Mouse (Mus musculus) Patski (cell line): ENCODE measurements at regions not wholly inside any gene's neighbourhood (a gene's known extent, or its start where the extent isn't known, plus 50 kb on each side); places are given as distances from the start of the nearest gene placed in this dataset.
A peak's percentile ranks its signal among the peaks of the same experiment; 100 is the strongest.
"Not testable (repeated sequence)": the region's sequence is repeated elsewhere in the genome, so short reads cannot be mapped to it uniquely, and the experiment has no call there.

Experiments
- ATAC-seq: fragments of 100-300 bp; one replicate; pipeline ENCODE4 v1.8.0; 2021
- CTCF ChIA-PET: fragments of 350-600 bp; sonication (Branson Sonifier 250); formaldehyde crosslinking; loops from one replicate; lab custom pipeline; 2022; ENCODE audit warnings: inconsistent platforms; lab: Charles Lee
- POLR2A ChIA-PET: fragments of 350-600 bp; sonication (Branson Sonifier 250); formaldehyde crosslinking; loops from one replicate; lab custom pipeline; 2022; ENCODE audit warnings: antibody characterized with exemption, inconsistent platforms; lab: Charles Lee
- DNase-seq: peaks from one replicate; pipeline ENCODE4 v3.0.0-alpha.2; 2011; ENCODE audit warnings: low read depth, low spot score
- H3K27me3 ChIP-seq: fragments of 371-371 bp; one replicate; pipeline ENCODE4 v1.5.1; 2021
- CTCF ChIP-seq: fragments of 100-300 bp; IDR thresholded peaks from one replicate; pipeline ENCODE4 v1.5.1; 2021
- in situ Hi-C: fragments of 300-500 bp; cut with MboI; formaldehyde crosslinking; loops from 3 replicates; pipeline ENCODE4 v1.11.1; 2018; ENCODE audit warnings: low pct_unique_long_range_greater_than_20kb, mixed read lengths

- ChIA-PET CTCF (no interaction called here), POLR2A (no interaction called here)
- ATAC-seq (no peak), DNase-seq (no peak)
- no peak for TF ChIP-seq CTCF
- in situ Hi-C loops, result no loop called here
- no peaks in the 10 kb centered on the region for H3K27me3 ChIP-seq
Observed at GRCm38 (mm10) chr13:7967886-7968285, 234.8 kb upstream of the Adarb2 start.

DNA sequence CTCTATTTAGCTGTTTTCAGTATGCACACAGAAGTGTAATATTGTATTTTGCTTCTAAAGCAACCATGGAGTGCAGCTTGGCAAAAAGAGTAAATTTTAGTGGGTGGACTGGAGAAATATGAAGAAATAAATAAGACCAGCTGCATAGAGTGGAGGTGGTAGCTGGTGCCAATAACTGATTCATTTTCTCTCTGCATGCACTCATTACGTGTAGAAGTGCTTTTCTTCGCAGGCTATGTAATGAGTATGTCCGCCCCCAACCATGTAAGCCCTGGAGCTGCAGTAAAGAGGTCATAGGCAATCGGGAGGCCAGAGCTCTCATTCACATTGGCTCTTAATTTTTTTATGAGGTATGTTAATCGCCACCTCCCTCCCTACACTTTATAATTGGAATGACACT, 208.5 kb upstream of the Adarb2 start:
- ATAC-seq (no peak), DNase-seq (no peak)
- in situ Hi-C loops, result no loop called here
- POLR2A ChIA-PET, result no interaction called here
- CTCF ChIA-PET, result no interaction called here
- no peaks in the 10 kb centered on the region for H3K27me3 ChIP-seq
- no peak for TF ChIP-seq CTCF

DNA sequence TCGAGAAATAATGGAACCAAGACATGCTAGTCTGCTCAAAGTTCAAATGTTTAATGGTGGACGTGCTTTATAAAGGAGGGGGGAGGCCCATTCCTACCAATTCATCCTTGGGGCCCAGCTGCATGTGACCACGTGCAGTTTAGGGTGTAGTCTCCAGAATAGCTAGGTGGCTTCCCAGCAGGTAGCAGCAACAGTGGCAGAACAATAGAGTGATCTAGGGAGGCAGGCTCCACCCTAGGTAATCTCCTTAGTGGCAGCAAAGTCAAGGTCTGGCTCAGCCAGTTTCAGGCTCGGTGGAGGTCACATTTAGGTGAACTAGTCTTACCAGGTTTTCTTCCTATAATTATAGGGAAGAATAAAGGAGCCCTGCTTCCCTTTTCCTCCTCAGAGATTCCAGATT, 172.6 kb upstream of the Adarb2 start:
- H3K27me3 ChIP-seq, ATAC-seq, in situ Hi-C loops, POLR2A ChIA-PET, CTCF ChIA-PET, DNase-seq: not testable (repeated sequence)

DNA sequence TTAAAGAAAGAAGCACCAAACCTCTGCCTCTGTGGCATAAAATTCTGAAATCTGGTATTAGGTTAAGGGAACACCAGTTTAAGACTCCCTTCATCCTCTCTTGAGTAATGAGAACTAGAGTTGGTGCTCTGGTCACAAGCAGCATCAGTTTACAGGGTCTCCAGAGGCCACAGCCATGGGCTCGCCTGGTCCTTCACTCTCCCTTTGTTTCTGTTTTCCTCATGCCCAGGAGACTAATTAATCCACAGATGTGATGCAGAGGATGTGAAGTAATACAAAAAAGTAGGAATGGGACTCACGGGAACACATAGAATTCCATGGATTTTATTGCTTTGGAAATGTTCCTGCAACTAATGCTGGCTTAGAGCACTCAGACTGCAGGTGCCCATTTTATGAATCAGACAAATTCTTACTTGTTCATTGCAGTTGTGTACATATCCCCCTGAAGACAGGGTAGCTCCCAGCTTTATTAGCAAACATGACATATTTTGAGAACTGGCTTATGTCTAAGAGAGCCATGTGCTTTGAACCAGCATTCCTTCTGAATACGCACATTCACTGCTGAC, 151.7 kb upstream of the Adarb2 start:
- no peaks in the 10 kb centered on the region for H3K27me3 ChIP-seq
- ChIA-PET CTCF (no interaction called here), POLR2A (no interaction called here)
- ATAC-seq, result no peak
- TF ChIP-seq CTCF, result no peak
- no peak for DNase-seq
- in situ Hi-C loops, result no loop called here

GRCm38 (mm10) chr13:8056122-8056818, 146.4 kb upstream of the Adarb2 start:
- ATAC-seq, result no peak
- CTCF ChIA-PET, result no interaction called here
- in situ Hi-C loops, result no loop called here
- DNase-seq, result no peak
- TF ChIP-seq CTCF, result no peak
- no peaks in the 10 kb centered on the region for H3K27me3 ChIP-seq
- POLR2A ChIA-PET, result no interaction called here

GRCm38 (mm10) chr13:8087154-8087553, 115.5 kb upstream of the Adarb2 start:
- ChIA-PET CTCF (no interaction called here), POLR2A (no interaction called here)
- DNase-seq (peak; percentile 17), ATAC-seq (peak; percentile 83)
- in situ Hi-C loops, result no loop called here
- no peaks in the 10 kb centered on the region for H3K27me3 ChIP-seq
- TF ChIP-seq CTCF, result no peak

DNA sequence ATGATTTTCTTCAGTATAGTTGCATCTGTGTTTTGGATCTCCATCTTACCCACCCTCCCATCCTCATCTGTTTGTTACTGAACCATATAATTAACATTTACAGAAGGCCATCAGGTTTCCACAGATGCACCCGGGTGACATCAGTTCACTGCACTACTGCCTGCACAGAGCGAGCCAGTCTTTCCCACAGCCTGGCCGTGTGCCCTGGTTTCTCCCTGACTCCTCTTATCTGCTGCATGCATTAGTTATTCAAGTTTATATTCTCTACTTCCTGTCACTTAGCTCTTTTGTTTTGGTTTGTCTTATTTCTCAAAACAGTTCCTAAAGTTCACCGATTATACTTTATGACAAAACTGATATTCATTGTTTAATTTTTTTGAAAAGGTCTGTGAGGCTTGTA, 113.1 kb upstream of the Adarb2 start:
- no peak for ATAC-seq
- CTCF ChIA-PET, result no interaction called here
- no peak for DNase-seq
- in situ Hi-C loops, result no loop called here
- POLR2A ChIA-PET, result no interaction called here
- H3K27me3 ChIP-seq, result no peaks in the 10 kb centered on the region
- no peak for TF ChIP-seq CTCF

DNA sequence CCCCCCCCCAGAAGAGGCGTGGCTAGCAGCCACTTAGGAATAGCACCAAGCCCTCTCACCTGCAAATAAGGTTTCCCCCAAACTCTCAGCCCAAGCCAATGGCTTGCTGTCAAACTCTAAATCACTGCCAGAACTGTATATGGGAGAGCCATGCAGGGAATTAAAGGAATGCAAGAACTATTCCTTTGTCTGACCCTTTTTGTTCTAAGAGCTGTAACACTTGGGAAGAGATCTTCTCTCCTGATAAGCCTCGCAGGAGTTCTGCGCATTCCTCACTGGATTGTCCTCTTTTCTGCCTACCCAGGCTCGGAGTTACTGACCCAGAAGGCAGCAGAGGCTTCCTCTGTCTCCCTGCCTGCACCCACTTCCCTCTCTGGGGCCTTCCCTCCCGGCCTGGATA, 94.0 kb upstream of the Adarb2 start:
- no peaks in the 10 kb centered on the region for H3K27me3 ChIP-seq
- POLR2A ChIA-PET, result no interaction called here
- no peak for ATAC-seq
- no peak for DNase-seq
- no peak for TF ChIP-seq CTCF
- in situ Hi-C loops, result no loop called here
- CTCF ChIA-PET, result no interaction called here

GRCm38 (mm10) chr13:8112953-8113352, 89.7 kb upstream of the Adarb2 start:
- DNase-seq (no peak), ATAC-seq (no peak)
- ChIA-PET CTCF (interaction anchor here (2.0 kb wide), 1 partner anchor 19 kb away, joined by 6 read pairs; no protein-coding TSS in a partner anchor), POLR2A (no interaction called here)
- TF ChIP-seq CTCF, result no peak
- no peaks in the 10 kb centered on the region for H3K27me3 ChIP-seq
- in situ Hi-C loops, result no loop called here

DNA sequence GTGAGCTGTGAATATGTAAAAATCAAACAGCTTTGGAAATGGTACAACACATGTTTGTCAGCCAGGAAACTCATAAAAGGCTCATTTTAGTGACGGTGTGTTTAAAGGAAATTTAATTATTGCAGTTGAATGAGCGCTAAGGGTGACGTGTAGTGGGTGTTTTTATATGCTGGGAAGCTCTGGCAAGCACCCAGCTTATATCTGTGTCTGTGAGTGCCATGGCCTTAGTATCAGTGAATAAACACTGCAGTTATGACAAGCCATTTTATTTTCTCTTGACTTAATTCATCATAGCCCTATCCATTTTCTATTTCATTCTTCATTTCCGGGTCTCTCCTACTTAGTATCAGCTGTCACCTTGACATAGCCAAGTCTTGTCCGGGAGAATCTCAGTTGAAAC, 83.7 kb upstream of the Adarb2 start:
- TF ChIP-seq CTCF, result no peak
- ChIA-PET POLR2A (no interaction called here), CTCF (no interaction called here)
- no peaks in the 10 kb centered on the region for H3K27me3 ChIP-seq
- ATAC-seq, result no peak
- no peak for DNase-seq
- in situ Hi-C loops, result no loop called here

GRCm38 (mm10) chr13:8119986-8120385, 82.7 kb upstream of the Adarb2 start:
- POLR2A ChIA-PET, result no interaction called here
- in situ Hi-C loops, result no loop called here
- H3K27me3 ChIP-seq, result no peaks in the 10 kb centered on the region
- DNase-seq (no peak), ATAC-seq (no peak)
- CTCF ChIA-PET, result no interaction called here
- TF ChIP-seq CTCF, result no peak

DNA sequence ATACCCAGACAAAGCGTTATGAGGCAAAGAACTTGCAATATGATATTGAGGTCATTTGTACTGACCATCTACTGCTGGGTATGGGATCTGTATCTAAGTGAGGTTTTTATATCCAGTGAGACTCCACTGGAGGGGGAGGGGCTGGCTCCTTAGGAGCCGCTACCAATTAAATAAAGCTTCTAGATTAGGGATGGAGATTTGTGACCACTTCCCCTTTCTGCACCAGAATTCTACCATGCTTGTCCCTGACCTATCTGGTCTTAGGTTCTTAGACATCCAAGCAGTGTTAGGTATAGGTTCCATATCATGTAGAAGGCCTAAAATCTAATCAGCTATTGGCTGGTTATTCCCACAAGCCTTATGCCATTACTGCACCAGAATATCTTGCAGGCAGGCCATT, 67.9 kb upstream of the Adarb2 start:
- CTCF ChIA-PET, result no interaction called here
- ATAC-seq (no peak), DNase-seq (no peak)
- in situ Hi-C loops, result no loop called here
- POLR2A ChIA-PET, result no interaction called here
- no peaks in the 10 kb centered on the region for H3K27me3 ChIP-seq
- no peak for TF ChIP-seq CTCF
